Mouse (Mus musculus) ES-E14 (cell line): ENCODE data around the gene Aacs.

ENCODE experiments used
- HCFC1 ChIP-seq: IDR thresholded peaks from 2 replicates; pipeline ENCODE4 v1.6.1; 2012; ENCODE audit warnings: low read length, inconsistent platforms, borderline replicate concordance; ENCODE audit not compliant: insufficient read depth
- MAFK ChIP-seq: IDR thresholded peaks from 2 replicates; pipeline ENCODE4 v1.6.1; 2014; ENCODE audit warnings: mild to moderate bottlenecking, low read depth, low read length, inconsistent platforms; ENCODE audit not compliant: insufficient read depth
- ZC3H11A ChIP-seq: IDR thresholded peaks from 2 replicates; pipeline ENCODE4 v1.6.1; 2012; ENCODE audit warnings: low read depth, mild to moderate bottlenecking, inconsistent platforms, low read length, borderline replicate concordance

GRCm38 (mm10) chr5:125466483-125466882, 9.1 kb upstream of the Aacs start:
- TF ChIP-seq ZC3H11A (no peak), HCFC1 (no peak), MAFK (no peak)
